9 mouse cellular contexts compared by ENCODE assay signal in genomic region chr11:79713678-79714077, GRCm38 (mm10).
DNase-seq lines count a peak whose midpoint lies in the region; ATAC-seq lines count a peak whose summit lies in the region.
"Had no signal": no experiment of that assay in that cellular context is flagged by ENCODE, and none has a peak within 500 bp of the region (broad histone marks: within the 10 kb centered on the region; RNA-seq: fewer than 3 reads in every experiment).

No protein-coding gene starts in this region.

- peak overlapping the region; percentile 69; the same call in 1 of the 2 replicates for H3K27ac ChIP-seq in kidney, embryonic 15.5 days
- H3K27ac ChIP-seq in neural tube, embryonic 13.5 days (replicated peaks) = no peak overlapping the region
- H3K27ac ChIP-seq in kidney, embryonic 16.5 days (ENCODE audit: low read length) = peak overlapping the region; percentile 30
- H3K27ac ChIP-seq: macrophage had no signal

- no peak for DNase-seq in kidney, adult 11 months
- no peak for DNase-seq in neural tube, embryonic 10.5 days (ENCODE audit: extremely low spot score, low spot score)
- no peak for DNase-seq in T-cell, adult 2 months (ENCODE audit: low spot score)
- DNase-seq in right cerebral cortex, postnatal 4 days = no peak
- DNase-seq: layer of hippocampus, adult 9-11 months had no signal

- peaks cover 27% of the 10 kb centered on the region for H3K27me3 ChIP-seq in kidney, embryonic 15.5 days
- peaks cover 52% of the 10 kb centered on the region for H3K27me3 ChIP-seq in neural tube, embryonic 13.5 days
- H3K27me3 ChIP-seq in kidney, embryonic 16.5 days (ENCODE audit: insufficient read depth, low read length) = peaks cover 13% of the 10 kb centered on the region; the same call in 1 of the 2 replicates

- peak overlapping the region; percentile 71 for H3K4me3 ChIP-seq in kidney, embryonic 15.5 days (replicated peaks)
- H3K4me3 ChIP-seq in neural tube, embryonic 13.5 days = no peak overlapping the region
- H3K4me3 ChIP-seq in kidney, embryonic 16.5 days (ENCODE audit: low read length) = peak overlapping the region; percentile 80; the same call in 1 of the 2 replicates

- no peak for ATAC-seq in kidney, embryonic 15.5 days (replicated peaks; ENCODE audit: low FRiP score)
- ATAC-seq in neural tube, embryonic 13.5 days (ENCODE audit: low read depth) = no peak
- ATAC-seq in kidney, embryonic 16.5 days (ENCODE audit: low FRiP score, low TSS enrichment) = no peak

- peaks cover 69% of the 10 kb centered on the region for H3K4me1 ChIP-seq in kidney, embryonic 15.5 days
- H3K4me1 ChIP-seq in neural tube, embryonic 13.5 days (replicated peaks) = peaks cover 25% of the 10 kb centered on the region
- H3K4me1 ChIP-seq in kidney, embryonic 16.5 days (ENCODE audit: insufficient read depth, low read length) = peaks cover 48% of the 10 kb centered on the region

- H3K4me2 ChIP-seq in kidney, embryonic 15.5 days = peak overlapping the region; percentile 99
- 0 out of 2 replicates have a peak overlapping the region, but pooled peaks have one; percentile 99 for H3K4me2 ChIP-seq in neural tube, embryonic 13.5 days
- H3K4me2 ChIP-seq in kidney, embryonic 16.5 days (replicated peaks; ENCODE audit: low read depth, low read length) = peak overlapping the region; percentile 100

- WGBS in kidney, embryonic 15.5 days = 47% methylated on average over 4 of the region's 4 CpGs
- 52% methylated on average over 4 of the region's 4 CpGs for WGBS in neural tube, embryonic 13.5 days
- WGBS in kidney, embryonic 16.5 days = 45% methylated on average over 4 of the region's 4 CpGs

- H3K9me3 ChIP-seq in kidney, embryonic 15.5 days (replicated peaks) = no peaks in the 10 kb centered on the region
- H3K9me3 ChIP-seq in neural tube, embryonic 13.5 days = no peaks in the 10 kb centered on the region
- no peaks in the 10 kb centered on the region for H3K9me3 ChIP-seq in kidney, embryonic 16.5 days (ENCODE audit: low read length)

- H3K36me3 ChIP-seq in kidney, embryonic 15.5 days = no peaks in the 10 kb centered on the region
- no peaks in the 10 kb centered on the region for H3K36me3 ChIP-seq in neural tube, embryonic 13.5 days
- no peaks in the 10 kb centered on the region for H3K36me3 ChIP-seq in kidney, embryonic 16.5 days (ENCODE audit: insufficient read depth, low read length)

- H3K9ac ChIP-seq in kidney, embryonic 15.5 days = no peak overlapping the region
- H3K9ac ChIP-seq in neural tube, embryonic 13.5 days = no peak overlapping the region
- H3K9ac ChIP-seq in kidney, embryonic 16.5 days (replicated peaks; ENCODE audit: low read length) = no peak overlapping the region
